Mouse (Mus musculus) olfactory bulb, adult 2 months (tissue): Measurements from ENCODE around the gene Dnah2.

ENCODE experiments used
- CTCF ChIP-seq: fragments of 200-500 bp; IDR thresholded peaks from 2 replicates; pipeline ENCODE4 v1.5.1; 2012; ENCODE audit warnings: low read depth, mild to moderate bottlenecking, low read length, moderate library complexity; ENCODE audit not compliant: insufficient read depth
- POLR2A ChIP-seq: fragments of 200-500 bp; IDR thresholded peaks from 2 replicates; pipeline ENCODE4 v1.6.1; 2012; ENCODE audit warnings: mild to moderate bottlenecking, low read depth, low read length, moderate library complexity; ENCODE audit not compliant: insufficient read depth

GRCm38 (mm10) chr11:69491711-69492110, 57.2 kb downstream of the Dnah2 start:
- TF ChIP-seq CTCF, result no peak
- no peak for TF ChIP-seq POLR2A
